Mouse (Mus musculus): ENCODE results near the gene S1pr4. TPM values are rescaled to one million over a fixed set of nuclear protein-coding genes. Genes with fewer than 3 reads are reported as not detected.

S1pr4 gene
- polyA plus RNA-seq, 1 experiment from 2014 or later: 1.7 TPM

DNA sequence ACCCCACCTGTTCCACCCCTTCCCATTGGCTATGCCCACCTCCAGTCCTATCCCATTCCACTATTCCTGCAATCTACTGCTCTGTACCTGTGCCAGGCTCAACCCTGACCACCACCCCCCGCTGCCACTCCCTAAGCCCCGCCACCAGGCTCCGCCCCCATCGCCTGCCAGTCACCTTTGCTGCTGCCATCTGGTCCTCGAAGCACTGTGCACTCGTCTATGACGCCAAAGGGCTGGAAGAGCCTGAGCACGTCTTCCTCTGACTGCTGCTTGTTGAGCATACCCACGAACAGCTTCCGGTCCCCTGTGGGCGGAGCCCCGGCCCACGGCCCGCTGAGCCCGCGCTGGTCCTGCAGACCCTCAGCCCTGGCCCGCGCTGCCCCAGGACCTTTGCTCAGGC, 29.5 kb downstream of the S1pr4 start:
- WGBS: 48% methylated on average over 18 of the region's 18 CpGs
- Histone ChIP-seq H3K27ac (ENCODE audit: low read length) (no peak overlapping the region), H3K27me3 (ENCODE audit: insufficient read depth, low read length) (peaks cover 43% of the 10 kb centered on the region), H3K4me2 (replicated peaks; ENCODE audit: low read depth, low read length) (no peak overlapping the region), H3K9me3 (ENCODE audit: low read length) (no peaks in the 10 kb centered on the region), H3K4me3 (ENCODE audit: low read length) (no peak overlapping the region), H3K9ac (replicated peaks; ENCODE audit: low read length) (no peak overlapping the region), H3K4me1 (ENCODE audit: insufficient read depth, low read length) (0 out of 2 replicates have a peak, but pooled peaks cover 3% of the 10 kb centered on the region), H3K36me3 (ENCODE audit: insufficient read depth, low read length) (no peaks in the 10 kb centered on the region)
- ATAC-seq (ENCODE audit: low FRiP score, low TSS enrichment): no peak

GRCm38 (mm10) chr10:81469253-81469652, 30.7 kb downstream of the S1pr4 start:
- Histone ChIP-seq H3K27ac (ENCODE audit: low read length) (no peak overlapping the region), H3K4me3 (ENCODE audit: low read length) (no peak overlapping the region), H3K4me2 (replicated peaks; ENCODE audit: low read depth, low read length) (no peak overlapping the region), H3K9ac (replicated peaks; ENCODE audit: low read length) (no peak overlapping the region), H3K9me3 (ENCODE audit: low read length) (no peaks in the 10 kb centered on the region), H3K36me3 (ENCODE audit: insufficient read depth, low read length) (no peaks in the 10 kb centered on the region), H3K4me1 (ENCODE audit: insufficient read depth, low read length) (peaks cover 9% of the 10 kb centered on the region), H3K27me3 (ENCODE audit: insufficient read depth, low read length) (peaks cover 41% of the 10 kb centered on the region)
- 78% methylated on average over 5 of the region's 5 CpGs for WGBS
- ATAC-seq (ENCODE audit: low FRiP score, low TSS enrichment): no peak

DNA sequence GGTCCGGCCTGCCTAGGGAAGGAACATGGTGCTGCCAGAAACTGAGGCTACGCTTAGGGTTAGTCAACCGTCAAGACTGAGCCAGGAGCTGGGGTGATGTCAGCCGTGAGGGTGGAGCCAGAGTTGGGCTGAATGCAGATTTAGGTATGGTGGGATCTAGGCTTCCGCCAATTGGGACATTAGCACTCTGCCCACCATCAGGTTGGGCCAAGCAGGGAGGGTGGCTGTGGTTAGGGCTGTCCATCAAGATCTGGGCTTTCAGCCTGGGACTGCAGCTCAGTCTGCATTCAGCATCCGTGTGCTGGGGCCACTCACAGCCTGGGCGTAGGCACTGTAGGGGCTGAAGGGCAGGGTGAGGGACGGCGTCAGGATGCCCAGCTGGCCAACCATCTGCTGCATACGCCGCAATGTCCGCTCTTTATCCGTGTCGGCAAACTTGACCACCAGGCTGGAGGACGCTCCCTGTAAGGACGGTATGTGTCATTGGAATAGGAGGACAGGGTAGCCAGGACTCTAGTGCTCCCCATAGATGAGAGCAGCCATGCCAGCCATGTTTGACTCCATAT, 32.2 kb downstream of the S1pr4 start:
- Histone ChIP-seq H3K27ac (ENCODE audit: low read length) (no peak overlapping the region), H3K9me3 (ENCODE audit: low read length) (no peaks in the 10 kb centered on the region), H3K4me1 (ENCODE audit: insufficient read depth, low read length) (peaks cover 13% of the 10 kb centered on the region), H3K36me3 (ENCODE audit: insufficient read depth, low read length) (no peaks in the 10 kb centered on the region), H3K4me2 (replicated peaks; ENCODE audit: low read depth, low read length) (no peak overlapping the region), H3K27me3 (ENCODE audit: insufficient read depth, low read length) (peaks cover 42% of the 10 kb centered on the region), H3K9ac (replicated peaks; ENCODE audit: low read length) (no peak overlapping the region), H3K4me3 (ENCODE audit: low read length) (no peak overlapping the region)
- WGBS: 83% methylated on average over 16 of the region's 16 CpGs
- ATAC-seq (ENCODE audit: low FRiP score, low TSS enrichment): no peak

DNA sequence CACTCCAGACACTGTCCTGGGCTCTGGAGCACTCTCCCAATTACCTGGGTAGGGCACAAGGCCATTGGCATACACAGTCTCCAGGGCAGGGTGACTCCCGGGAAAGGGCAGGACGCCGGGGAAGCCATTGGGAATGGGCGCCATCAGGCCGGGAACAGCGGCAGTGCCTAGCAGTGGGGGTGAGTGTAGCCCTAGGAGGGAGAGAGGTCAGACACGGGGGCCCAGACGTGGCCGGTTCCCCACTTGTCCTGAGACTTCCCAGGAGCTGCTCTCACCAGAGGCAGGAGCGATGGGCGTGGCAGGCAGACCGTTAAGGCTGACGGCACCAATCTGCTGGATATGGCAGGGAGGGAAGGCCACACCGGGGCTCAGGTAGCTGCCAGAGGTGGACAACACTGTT, 33.1 kb downstream of the S1pr4 start:
- no peak overlapping the region for H3K4me2 ChIP-seq (replicated peaks; ENCODE audit: low read depth, low read length)
- no peak for ATAC-seq (ENCODE audit: low FRiP score, low TSS enrichment)
- no peak overlapping the region for H3K9ac ChIP-seq (replicated peaks; ENCODE audit: low read length)
- 47% methylated on average over 14 of the region's 14 CpGs for WGBS
- no peaks in the 10 kb centered on the region for H3K9me3 ChIP-seq (ENCODE audit: low read length)
- H3K4me1 ChIP-seq (ENCODE audit: insufficient read depth, low read length): peaks cover 15% of the 10 kb centered on the region
- H3K4me3 ChIP-seq (ENCODE audit: low read length): no peak overlapping the region
- H3K27ac ChIP-seq (ENCODE audit: low read length): no peak overlapping the region
- H3K27me3 ChIP-seq (ENCODE audit: insufficient read depth, low read length): peaks cover 42% of the 10 kb centered on the region
- no peaks in the 10 kb centered on the region for H3K36me3 ChIP-seq (ENCODE audit: insufficient read depth, low read length)

DNA sequence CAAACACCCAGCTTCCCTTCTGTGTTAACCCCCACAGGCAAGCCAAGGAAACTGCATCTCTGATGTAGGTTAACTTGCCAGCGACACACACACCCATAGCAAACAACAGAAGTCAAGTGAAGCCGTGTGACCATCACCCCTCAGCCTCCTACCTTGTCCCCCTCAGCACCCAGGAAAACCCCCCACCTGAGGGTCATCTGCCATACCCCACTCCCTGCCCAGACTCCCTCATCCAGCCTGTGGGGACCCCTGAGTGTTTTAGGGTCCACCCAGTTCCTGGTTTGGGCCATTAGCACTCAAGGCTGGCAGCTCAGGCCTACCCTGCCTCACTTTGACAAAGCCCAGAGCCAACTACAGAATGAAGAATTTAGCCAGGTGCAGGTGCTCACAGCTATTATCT, 33.9 kb downstream of the S1pr4 start:
- 76% methylated on average over 2 of the region's 2 CpGs for WGBS
- no peak for ATAC-seq (ENCODE audit: low FRiP score, low TSS enrichment)

DNA sequence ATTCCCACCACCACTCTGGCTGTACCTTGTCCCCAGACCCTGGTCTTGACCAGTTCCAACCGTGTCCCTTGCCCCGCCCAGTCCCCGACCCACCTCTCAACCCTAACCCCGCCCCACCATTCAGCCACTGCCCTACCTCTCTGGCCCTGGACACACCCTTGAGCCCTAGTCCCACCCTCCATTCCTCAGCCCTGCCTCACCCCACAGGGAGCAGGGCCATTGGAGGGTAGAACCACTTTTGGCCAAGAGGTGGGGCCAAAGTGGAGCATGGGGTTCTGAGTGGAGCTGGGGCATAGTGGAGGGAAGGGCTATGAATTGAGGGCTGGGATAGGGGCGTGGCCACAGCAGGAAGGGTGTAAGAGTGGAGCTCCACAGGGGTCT, 34.7 kb downstream of the S1pr4 start:
- Histone ChIP-seq H3K27ac (ENCODE audit: low read length) (no peak overlapping the region), H3K27me3 (ENCODE audit: insufficient read depth, low read length) (peaks cover 53% of the 10 kb centered on the region), H3K4me3 (ENCODE audit: low read length) (no peak overlapping the region), H3K4me1 (ENCODE audit: insufficient read depth, low read length) (peaks cover 13% of the 10 kb centered on the region), H3K9ac (replicated peaks; ENCODE audit: low read length) (no peak overlapping the region), H3K36me3 (ENCODE audit: insufficient read depth, low read length) (no peaks in the 10 kb centered on the region), H3K9me3 (ENCODE audit: low read length) (no peaks in the 10 kb centered on the region), H3K4me2 (replicated peaks; ENCODE audit: low read depth, low read length) (no peak overlapping the region)
- 0% methylated on average over 5 of the region's 5 CpGs for whole genome bisulfite sequencing
- peak; percentile 32 for ATAC-seq (ENCODE audit: low FRiP score, low TSS enrichment)

More for the DNA sequence above, 33.9 kb downstream of the S1pr4 start:
- H3K9me3 ChIP-seq (ENCODE audit: low read length): no peaks in the 10 kb centered on the region
- no peaks in the 10 kb centered on the region for H3K36me3 ChIP-seq (ENCODE audit: insufficient read depth, low read length)
- H3K4me3 ChIP-seq (ENCODE audit: low read length): no peak overlapping the region
- no peak overlapping the region for H3K27ac ChIP-seq (ENCODE audit: low read length)
- no peak overlapping the region for H3K9ac ChIP-seq (replicated peaks; ENCODE audit: low read length)
- H3K27me3 ChIP-seq (ENCODE audit: insufficient read depth, low read length): peaks cover 46% of the 10 kb centered on the region
- no peak overlapping the region for H3K4me2 ChIP-seq (replicated peaks; ENCODE audit: low read depth, low read length)
- peaks cover 16% of the 10 kb centered on the region for H3K4me1 ChIP-seq (ENCODE audit: insufficient read depth, low read length)

- 3% methylated on average over 28 of the region's 33 CpGs for WGBS
- Histone ChIP-seq H3K36me3 (ENCODE audit: insufficient read depth, low read length) (no peaks in the 10 kb centered on the region), H3K4me2 (replicated peaks; ENCODE audit: low read depth, low read length) (peak overlapping the region; percentile 59), H3K4me3 (ENCODE audit: low read length) (peak overlapping the region; percentile 44), H3K9me3 (ENCODE audit: low read length) (no peaks in the 10 kb centered on the region), H3K4me1 (ENCODE audit: insufficient read depth, low read length) (peaks cover 13% of the 10 kb centered on the region), H3K27ac (ENCODE audit: low read length) (no peak overlapping the region), H3K9ac (replicated peaks; ENCODE audit: low read length) (no peak overlapping the region), H3K27me3 (ENCODE audit: insufficient read depth, low read length) (peaks cover 59% of the 10 kb centered on the region)
- ATAC-seq (ENCODE audit: low FRiP score, low TSS enrichment): peak; percentile 80
These were observed 35.3 kb downstream of the S1pr4 start for GRCm38 (mm10) chr10:81464405-81465264.

- Histone ChIP-seq H3K36me3 (ENCODE audit: insufficient read depth, low read length) (no peaks in the 10 kb centered on the region), H3K4me1 (ENCODE audit: insufficient read depth, low read length) (peaks cover 13% of the 10 kb centered on the region), H3K9ac (replicated peaks; ENCODE audit: low read length) (no peak overlapping the region), H3K4me2 (replicated peaks; ENCODE audit: low read depth, low read length) (no peak overlapping the region), H3K27ac (ENCODE audit: low read length) (no peak overlapping the region), H3K27me3 (ENCODE audit: insufficient read depth, low read length) (peaks cover 68% of the 10 kb centered on the region), H3K9me3 (ENCODE audit: low read length) (no peaks in the 10 kb centered on the region), H3K4me3 (ENCODE audit: low read length) (no peak overlapping the region)
- whole genome bisulfite sequencing: 66% methylated on average over 4 of the region's 4 CpGs
- ATAC-seq (ENCODE audit: low FRiP score, low TSS enrichment): no peak
These were observed 36.4 kb downstream of the S1pr4 start for GRCm38 (mm10) chr10:81463531-81463930.

DNA sequence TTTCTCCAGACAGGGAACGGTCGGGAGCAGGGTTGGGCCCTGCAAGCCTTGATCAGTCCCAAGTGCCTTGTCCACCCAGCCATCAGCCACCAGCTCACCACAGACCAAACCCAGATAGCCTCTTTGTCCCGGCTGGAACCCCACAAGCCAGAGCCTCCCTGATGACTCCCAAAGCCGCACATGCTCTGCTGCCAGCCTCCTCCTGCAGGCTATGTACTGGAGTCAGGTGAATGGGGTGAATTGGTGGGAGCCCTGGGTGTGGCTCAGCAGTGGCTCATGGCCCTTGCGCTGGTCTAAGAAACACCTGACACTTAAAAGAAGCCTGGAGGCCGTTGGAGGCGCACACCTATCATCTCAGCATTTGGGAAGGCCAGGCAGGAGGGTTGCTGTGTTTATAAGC, 37.0 kb downstream of the S1pr4 start:
- no peak overlapping the region for H3K9ac ChIP-seq (replicated peaks; ENCODE audit: low read length)
- peaks cover 73% of the 10 kb centered on the region for H3K27me3 ChIP-seq (ENCODE audit: insufficient read depth, low read length)
- H3K27ac ChIP-seq (ENCODE audit: low read length): no peak overlapping the region
- H3K4me3 ChIP-seq (ENCODE audit: low read length): no peak overlapping the region
- H3K4me2 ChIP-seq (replicated peaks; ENCODE audit: low read depth, low read length): no peak overlapping the region
- WGBS: 83% methylated on average over 7 of the region's 7 CpGs
- H3K4me1 ChIP-seq (ENCODE audit: insufficient read depth, low read length): peaks cover 13% of the 10 kb centered on the region
- no peaks in the 10 kb centered on the region for H3K9me3 ChIP-seq (ENCODE audit: low read length)
- no peaks in the 10 kb centered on the region for H3K36me3 ChIP-seq (ENCODE audit: insufficient read depth, low read length)
- no peak for ATAC-seq (ENCODE audit: low FRiP score, low TSS enrichment)

GRCm38 (mm10) chr10:81462415-81462804, 37.5 kb downstream of the S1pr4 start:
- Histone ChIP-seq H3K4me2 (replicated peaks; ENCODE audit: low read depth, low read length) (no peak overlapping the region), H3K9ac (replicated peaks; ENCODE audit: low read length) (no peak overlapping the region), H3K4me1 (ENCODE audit: insufficient read depth, low read length) (peaks cover 13% of the 10 kb centered on the region), H3K36me3 (ENCODE audit: insufficient read depth, low read length) (no peaks in the 10 kb centered on the region), H3K9me3 (ENCODE audit: low read length) (no peaks in the 10 kb centered on the region), H3K27me3 (ENCODE audit: insufficient read depth, low read length) (peaks cover 78% of the 10 kb centered on the region), H3K4me3 (ENCODE audit: low read length) (0 out of 2 replicates have a peak overlapping the region, but pooled peaks have one; percentile 18), H3K27ac (ENCODE audit: low read length) (no peak overlapping the region)
- WGBS: 39% methylated on average over 7 of the region's 7 CpGs
- no peak for ATAC-seq (ENCODE audit: low FRiP score, low TSS enrichment)

Measured in kidney, embryonic 16.5 days (tissue).